18 mouse cellular contexts compared by ENCODE assay signal in the genomic region with DNA sequence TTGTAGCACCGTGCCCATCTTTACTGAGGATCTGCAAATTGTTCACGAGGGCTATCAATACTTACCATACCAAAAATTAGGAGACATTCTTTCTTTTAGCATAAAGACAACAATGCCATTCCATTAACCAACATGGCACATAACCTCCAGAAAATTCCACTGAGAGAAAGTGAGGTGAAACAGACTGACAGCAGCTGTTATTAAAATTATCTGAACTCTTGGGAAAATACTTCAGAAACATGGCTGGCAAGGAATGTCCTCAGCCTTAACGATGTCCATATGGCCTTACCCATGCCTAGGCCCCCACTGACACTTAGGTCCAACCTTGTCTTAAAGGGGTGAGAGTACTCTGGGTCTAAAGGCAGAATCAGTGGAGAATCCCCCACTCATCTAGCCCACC.
A peak's percentile ranks its signal among the peaks of the same experiment; 100 is the strongest.
DNase-seq lines count a peak whose midpoint lies in the region; ATAC-seq lines count a peak whose summit lies in the region.
"Had no signal": no experiment of that assay in that cellular context is flagged by ENCODE, and none has a peak within 500 bp of the region (broad histone marks: within the 10 kb centered on the region; RNA-seq: fewer than 3 reads in every experiment).

No protein-coding gene starts in this region.

- H3K36me3 ChIP-seq in forebrain, embryonic 12.5 days (replicated peaks): no peaks in the 10 kb centered on the region
- no peaks in the 10 kb centered on the region for H3K36me3 ChIP-seq in forebrain, embryonic 15.5 days
- H3K36me3 ChIP-seq in hindbrain, embryonic 10.5 days: no peaks in the 10 kb centered on the region
- no peaks in the 10 kb centered on the region for H3K36me3 ChIP-seq in hindbrain, embryonic 11.5 days (ENCODE audit: control insufficient read depth, insufficient read depth, low read length)
- H3K36me3 ChIP-seq in lung, embryonic 16.5 days (ENCODE audit: control insufficient read depth, insufficient read depth, low read length): no peaks in the 10 kb centered on the region
- no peaks in the 10 kb centered on the region for H3K36me3 ChIP-seq in limb, embryonic 10.5 days
- H3K36me3 ChIP-seq: G1E had no signal

- H3K9me3 ChIP-seq in forebrain, embryonic 12.5 days: no peaks in the 10 kb centered on the region
- H3K9me3 ChIP-seq in forebrain, embryonic 15.5 days: no peaks in the 10 kb centered on the region
- no peaks in the 10 kb centered on the region for H3K9me3 ChIP-seq in hindbrain, embryonic 10.5 days
- no peaks in the 10 kb centered on the region for H3K9me3 ChIP-seq in hindbrain, embryonic 11.5 days (ENCODE audit: control insufficient read depth, low read length)
- H3K9me3 ChIP-seq in lung, embryonic 16.5 days (ENCODE audit: control insufficient read depth, low read length): no peaks in the 10 kb centered on the region
- no peaks in the 10 kb centered on the region for H3K9me3 ChIP-seq in limb, embryonic 10.5 days (replicated peaks)
- H3K9me3 ChIP-seq: G1E had no signal

- DNase-seq in hindbrain, embryonic 10.5 days (ENCODE audit: low spot score): no peak
- no peak for DNase-seq in hindbrain, embryonic 11.5 days (ENCODE audit: low spot score)
- no peak for DNase-seq in lung, postnatal 36 days
- no peak for DNase-seq in limb, embryonic 10.5 days (ENCODE audit: low spot score)
- DNase-seq in retina, postnatal 1 day: no peak
- DNase-seq: adrenal gland, postnatal 10 days; cerebellum, adult 9-10 months; gastrocnemius, postnatal 10 days; kidney, adult 18-20 months; layer of hippocampus, postnatal 36 days; lung, adult 2 months; right cerebral cortex, postnatal 25 days had no signal

- no peak overlapping the region for H3K9ac ChIP-seq in forebrain, embryonic 12.5 days
- no peak overlapping the region for H3K9ac ChIP-seq in forebrain, embryonic 15.5 days (replicated peaks)
- no peak overlapping the region for H3K9ac ChIP-seq in hindbrain, embryonic 11.5 days (ENCODE audit: low read depth, low read length)
- H3K9ac ChIP-seq in lung, embryonic 16.5 days (ENCODE audit: low read length): no peak overlapping the region

- WGBS in forebrain, embryonic 12.5 days: 86% methylated on average over 3 of the region's 3 CpGs
- WGBS in forebrain, embryonic 15.5 days: 84% methylated on average over 3 of the region's 3 CpGs
- 81% methylated on average over 3 of the region's 3 CpGs for WGBS in hindbrain, embryonic 10.5 days
- WGBS in hindbrain, embryonic 11.5 days: 75% methylated on average over 3 of the region's 3 CpGs
- 60% methylated on average over 3 of the region's 3 CpGs for WGBS in lung, embryonic 16.5 days
- 77% methylated on average over 3 of the region's 3 CpGs for WGBS in limb, embryonic 10.5 days

- H3K4me1 ChIP-seq in forebrain, embryonic 12.5 days: peaks cover 48% of the 10 kb centered on the region
- peaks cover 51% of the 10 kb centered on the region for H3K4me1 ChIP-seq in forebrain, embryonic 15.5 days
- peaks cover 73% of the 10 kb centered on the region for H3K4me1 ChIP-seq in hindbrain, embryonic 10.5 days (replicated peaks)
- H3K4me1 ChIP-seq in hindbrain, embryonic 11.5 days (replicated peaks; ENCODE audit: control insufficient read depth, insufficient read depth, low read length): peaks cover 4% of the 10 kb centered on the region
- H3K4me1 ChIP-seq in lung, embryonic 16.5 days (replicated peaks; ENCODE audit: control insufficient read depth, insufficient read depth, low read length): peaks cover 31% of the 10 kb centered on the region
- peaks cover 54% of the 10 kb centered on the region for H3K4me1 ChIP-seq in limb, embryonic 10.5 days

- no peaks in the 10 kb centered on the region for H3K27me3 ChIP-seq in forebrain, embryonic 12.5 days
- no peaks in the 10 kb centered on the region for H3K27me3 ChIP-seq in forebrain, embryonic 15.5 days
- no peaks in the 10 kb centered on the region for H3K27me3 ChIP-seq in hindbrain, embryonic 10.5 days (ENCODE audit: insufficient read depth, poor library complexity, severe bottlenecking)
- no peaks in the 10 kb centered on the region for H3K27me3 ChIP-seq in hindbrain, embryonic 11.5 days (ENCODE audit: control insufficient read depth, insufficient read depth, low read length)
- H3K27me3 ChIP-seq in lung, embryonic 16.5 days (ENCODE audit: control insufficient read depth, insufficient read depth, low read depth, low read length): no peaks in the 10 kb centered on the region
- H3K27me3 ChIP-seq in limb, embryonic 10.5 days (ENCODE audit: low read depth, poor library complexity, severe bottlenecking): no peaks in the 10 kb centered on the region

- 0 out of 2 replicates have a peak overlapping the region, but pooled peaks have one; percentile 19 for H3K27ac ChIP-seq in forebrain, embryonic 12.5 days
- H3K27ac ChIP-seq in forebrain, embryonic 15.5 days (replicated peaks): no peak overlapping the region
- H3K27ac ChIP-seq in hindbrain, embryonic 10.5 days: peak overlapping the region; percentile 30; the same call in 1 of the 2 replicates
- H3K27ac ChIP-seq in hindbrain, embryonic 11.5 days (ENCODE audit: low read depth, low read length): no peak overlapping the region
- H3K27ac ChIP-seq in lung, embryonic 16.5 days (ENCODE audit: low read length): peak overlapping the region; percentile 34
- 0 out of 2 replicates have a peak overlapping the region, but pooled peaks have one; percentile 30 for H3K27ac ChIP-seq in limb, embryonic 10.5 days
- H3K27ac ChIP-seq: kidney, postnatal 0 days had no signal

- H3K4me3 ChIP-seq in forebrain, embryonic 12.5 days (replicated peaks): no peak overlapping the region
- H3K4me3 ChIP-seq in forebrain, embryonic 15.5 days: no peak overlapping the region
- H3K4me3 ChIP-seq in hindbrain, embryonic 10.5 days: no peak overlapping the region
- H3K4me3 ChIP-seq in hindbrain, embryonic 11.5 days (ENCODE audit: low read depth, low read length): no peak overlapping the region
- no peak overlapping the region for H3K4me3 ChIP-seq in lung, embryonic 16.5 days (ENCODE audit: low read length)
- H3K4me3 ChIP-seq in limb, embryonic 10.5 days: no peak overlapping the region

- ATAC-seq in forebrain, embryonic 12.5 days (ENCODE audit: low FRiP score): no peak
- no peak for ATAC-seq in forebrain, embryonic 15.5 days (replicated peaks)
- no peak for ATAC-seq in hindbrain, embryonic 11.5 days (ENCODE audit: low FRiP score)
- ATAC-seq in lung, embryonic 16.5 days (ENCODE audit: low read depth): peak; percentile 21; the same call in 1 of the 2 replicates

- H3K4me2 ChIP-seq in forebrain, embryonic 12.5 days: no peak overlapping the region
- H3K4me2 ChIP-seq in forebrain, embryonic 15.5 days (replicated peaks): no peak overlapping the region
- no peak overlapping the region for H3K4me2 ChIP-seq in hindbrain, embryonic 11.5 days (replicated peaks; ENCODE audit: low read depth, low read length)
- no peak overlapping the region for H3K4me2 ChIP-seq in lung, embryonic 16.5 days (ENCODE audit: low read depth, low read length)
- H3K4me2 ChIP-seq: liver, embryonic 11.5 days had no signal

Comparison
In these comparisons a context has a peak if more than half of its experiments do, and no peak if none do; other contexts are left out.
1. H3K27ac ChIP-seq: peak in forebrain, embryonic 12.5 days (single experiment), hindbrain, embryonic 10.5 days (single experiment), lung, embryonic 16.5 days (single experiment) and limb, embryonic 10.5 days (single experiment); none in forebrain, embryonic 15.5 days (single experiment) and hindbrain, embryonic 11.5 days (single experiment).